Mouse (Mus musculus): ENCODE data around the gene Mfsd11.

GRCm38 (mm10) chr11:116821057-116821940, 30.9 kb upstream of the Mfsd11 start:
- TF ChIP-seq CTCF (IDR thresholded peaks at IDR 0.05; ENCODE audit: low read depth, low read length) (no peak), GATA1 (IDR thresholded peaks at IDR 0.05; ENCODE audit: borderline replicate concordance, low read length) (no peak), TAL1 (conservative IDR thresholded peaks at IDR 0.05; ENCODE audit: low read depth, low read length) (no peak)
